8 mouse cellular contexts compared by ENCODE assay signal in genomic region chr3:89281579-89282290, GRCm38 (mm10). TPM values are rescaled to one million over a fixed set of nuclear protein-coding genes. Genes with fewer than 3 reads are reported as not detected.
DNase-seq lines count a peak whose midpoint lies in the region; ATAC-seq and TF ChIP-seq lines count a peak whose summit lies in the region.

No protein-coding gene starts in this region.

- no peaks in the 10 kb centered on the region for H3K36me3 ChIP-seq in hindbrain, embryonic 16.5 days (ENCODE audit: control insufficient read depth, insufficient read depth, low read length)

- H3K9me3 ChIP-seq in hindbrain, embryonic 16.5 days (ENCODE audit: control insufficient read depth, low read length): no peaks in the 10 kb centered on the region

- no peaks in the 10 kb centered on the region for H3K27me3 ChIP-seq in Patski
- no peaks in the 10 kb centered on the region for H3K27me3 ChIP-seq in hindbrain, embryonic 16.5 days (replicated peaks; ENCODE audit: control insufficient read depth, insufficient read depth, low read length)

- ATAC-seq in Patski: peak; percentile 26
- peak; percentile 35; the same call in 1 of the 2 replicates for ATAC-seq in hindbrain, embryonic 16.5 days
- ATAC-seq in megakaryocyte progenitor cell, adult 5-6 weeks (replicated peaks; ENCODE audit: poor library complexity): peak; percentile 77

- POLR2A ChIA-PET in Patski (lab: Charles Lee): interaction anchor here (0.7 to 0.9 kb wide), 2 partner anchors 21 to 36 kb away, joined by 3 to 5 read pairs; partner anchors contain the start of genes Krtcap2 and Trim46

- in situ Hi-C loops in Patski (cut with MboI; ENCODE audit: low pct_unique_long_range_greater_than_20kb): loop anchor here (5.0 kb wide), 1 partner anchor 34 kb away; the partner anchor contains the start of genes Krtcap2 and Trim46

- no peak for TF ChIP-seq CTCF in Patski (IDR thresholded peaks at IDR 0.05)

- no peak for DNase-seq in Patski (ENCODE audit: low read depth, low spot score)
- peak; percentile 92 to 93 for DNase-seq in cerebellum, postnatal 14 days
- DNase-seq in gastrocnemius, adult 8-10 months (ENCODE audit: low spot score in 2 of 2): peak; percentile 50 to 70
- DNase-seq in left cerebral cortex, postnatal 14 days (ENCODE audit: low spot score in 2 of 2): peak; percentile 83 to 85
- peak; percentile 85 to 88 for DNase-seq in right cerebral cortex, adult 2 months (ENCODE audit: low spot score in 2 of 2)
- peak; percentile 87 for DNase-seq in urinary bladder, postnatal 14 days (ENCODE audit: low spot score)

- H3K9ac ChIP-seq in hindbrain, embryonic 16.5 days (ENCODE audit: low read depth, low read length): no peak overlapping the region; the same call in 1 of the 2 replicates

- 9% methylated on average over 20 of the region's 20 CpGs for WGBS in hindbrain, embryonic 16.5 days

- peaks cover 28% of the 10 kb centered on the region for H3K4me1 ChIP-seq in hindbrain, embryonic 16.5 days (ENCODE audit: control insufficient read depth, insufficient read depth, low read depth, low read length)

- intact Hi-C loops in left cerebral cortex, postnatal 14 days (cut with DNase I): loop anchor here (1.0 kb wide), 1 partner anchor 31 kb away; no protein-coding TSS in a partner anchor

- peak overlapping the region; percentile 98 for H3K4me2 ChIP-seq in hindbrain, embryonic 16.5 days (ENCODE audit: low read length)

- CTCF ChIA-PET in Patski (lab: Charles Lee): interaction anchor here (0.8 to 4.2 kb wide), 19 partner anchors 8 to 64 kb away, joined by 3 to 25 read pairs (median 5); partner anchors contain the start of genes Dpm3, Krtcap2, Slc50a1 and Trim46

- peak overlapping the region; percentile 53; the same call in 1 of the 2 replicates for H3K4me3 ChIP-seq in hindbrain, embryonic 16.5 days (ENCODE audit: low read length)

- H3K27ac ChIP-seq in hindbrain, embryonic 16.5 days (ENCODE audit: low read depth, low read length): no peak overlapping the region

RNA-seq across cellular contexts. Expression of gene Efna1, which starts 0.8 kb away (rescaled TPM):
- polyA plus RNA-seq in Patski (2021): 97.1 TPM
- 10 to 100 TPM in 1 of 4 experiments, 1 to 10 TPM in 3; 8.7 to 10.8 (median 8.8) TPM for total RNA-seq in gastrocnemius, adult 8-10 months (2022)
- polyA plus RNA-seq in hindbrain, embryonic 16.5 days (2015; fragmentation: Nextera tagmentation; extraction: Ambion mirVana): 8.4 and 9.9 TPM in 2 replicates
- total RNA-seq in left cerebral cortex, postnatal 14 days (2021): 1 to 10 TPM; 4.0 to 5.9 TPM
- total RNA-seq in megakaryocyte progenitor cell, adult 5-6 weeks (2015): 0.62 TPM in 1 of 2 replicates, not detected in the other
- 0.17 TPM in 1 of 2 replicates, not detected in the other for total RNA-seq in megakaryocyte progenitor cell, adult 5-6 weeks (2017)

RNA-seq across cellular contexts. Expression of gene Slc50a1, which starts 11.4 kb away (rescaled TPM):
- polyA plus RNA-seq in Patski (2021): 88.3 TPM
- 1 to 10 TPM; 6.3 to 9.0 (median 7.7) TPM for total RNA-seq in gastrocnemius, adult 8-10 months (2022)
- polyA plus RNA-seq in hindbrain, embryonic 16.5 days (2015; fragmentation: Nextera tagmentation; extraction: Ambion mirVana): 39.4 and 43.9 TPM in 2 replicates
- total RNA-seq in left cerebral cortex, postnatal 14 days (2021): 10 to 100 TPM; 25.7 to 30.5 TPM
- total RNA-seq in megakaryocyte progenitor cell, adult 5-6 weeks (2015): 70.1 and 72.0 TPM in 2 replicates
- 49.4 and 65.0 TPM in 2 replicates for total RNA-seq in megakaryocyte progenitor cell, adult 5-6 weeks (2017)

RNA-seq across cellular contexts. Expression of gene Dpm3, which starts 22.6 kb away (rescaled TPM):
- 104 TPM for polyA plus RNA-seq in Patski (2021)
- 10 to 100 TPM; 15.9 to 28.8 (median 19.6) TPM for total RNA-seq in gastrocnemius, adult 8-10 months (2022)
- polyA plus RNA-seq in hindbrain, embryonic 16.5 days (2015; fragmentation: Nextera tagmentation; extraction: Ambion mirVana): 64.3 and 79.8 TPM in 2 replicates
- 10 to 100 TPM; 50.8 to 53.0 TPM for total RNA-seq in left cerebral cortex, postnatal 14 days (2021)
- 84.4 and 101 TPM in 2 replicates for total RNA-seq in megakaryocyte progenitor cell, adult 5-6 weeks (2015)
- 80.4 and 135 TPM in 2 replicates for total RNA-seq in megakaryocyte progenitor cell, adult 5-6 weeks (2017)

RNA-seq across cellular contexts. Expression of gene Trim46, which starts 35.6 kb away (rescaled TPM):
- 57.5 TPM for polyA plus RNA-seq in Patski (2021)
- under 1 TPM; 0.10 to 0.45 (median 0.11) TPM for total RNA-seq in gastrocnemius, adult 8-10 months (2022)
- 78.7 and 87.1 TPM in 2 replicates for polyA plus RNA-seq in hindbrain, embryonic 16.5 days (2015; fragmentation: Nextera tagmentation; extraction: Ambion mirVana)
- 100 to 1,000 TPM; 102 to 105 TPM for total RNA-seq in left cerebral cortex, postnatal 14 days (2021)
- total RNA-seq in megakaryocyte progenitor cell, adult 5-6 weeks (2015): 1.2 and 1.5 TPM in 2 replicates
- total RNA-seq in megakaryocyte progenitor cell, adult 5-6 weeks (2017): 0.12 and 0.91 TPM in 2 replicates

RNA-seq across cellular contexts. Expression of gene Krtcap2, which starts 36.0 kb away (rescaled TPM):
- polyA plus RNA-seq in Patski (2021): 236 TPM
- total RNA-seq in gastrocnemius, adult 8-10 months (2022): 10 to 100 TPM; 64.7 to 88.3 (median 74.6) TPM
- 205 and 227 TPM in 2 replicates for polyA plus RNA-seq in hindbrain, embryonic 16.5 days (2015; fragmentation: Nextera tagmentation; extraction: Ambion mirVana)
- total RNA-seq in left cerebral cortex, postnatal 14 days (2021): 10 to 100 TPM; 74.5 to 86.3 TPM
- total RNA-seq in megakaryocyte progenitor cell, adult 5-6 weeks (2015): 284 and 290 TPM in 2 replicates
- total RNA-seq in megakaryocyte progenitor cell, adult 5-6 weeks (2017): 294 and 304 TPM in 2 replicates

Comparison
In these comparisons a context has a peak if more than half of its experiments do, and no peak if none do; other contexts are left out.
1. ATAC-seq: peak in every context shown above with its lines; median percentile 77 in megakaryocyte progenitor cell, adult 5-6 weeks; 35 in hindbrain, embryonic 16.5 days; 26 in Patski.